Mouse (Mus musculus) heart, adult 11 months (tissue): Measurements from ENCODE around the gene Tmem233.
A peak's percentile ranks its signal among the peaks of the same experiment; 100 is the strongest.

Source experiments
- DNase-seq: peaks from one replicate; pipeline ENCODE4 v3.0.0; 2022

Gene Tmem233

GRCm38 (mm10) chr5:116083081-116083480 is at the start of gene Tmem233:
Tmem233 (minus strand) TSS chr5:116083244.
- DNase-seq, result peak; percentile 72

- DNase-seq, result peak; percentile 95
Observed at GRCm38 (mm10) chr5:116123344-116123743, 40.3 kb upstream of the Tmem233 start.

- DNase-seq, result peak; percentile 87
Observed at GRCm38 (mm10) chr5:116116567-116116966, 33.5 kb upstream of the Tmem233 start.

- DNase-seq, result peak; percentile 61
Observed at GRCm38 (mm10) chr5:116116110-116116509, 33.1 kb upstream of the Tmem233 start.

- peak; percentile 29 for DNase-seq
Observed at GRCm38 (mm10) chr5:116115071-116115834, 32.2 kb upstream of the Tmem233 start.

- DNase-seq, result peak; percentile 76
Observed at GRCm38 (mm10) chr5:116108651-116109050, 25.6 kb upstream of the Tmem233 start.

GRCm38 (mm10) chr5:116084231-116084630 is 1.2 kb upstream of the Tmem233 start:
- peak; percentile 63 for DNase-seq

GRCm38 (mm10) chr5:116082241-116082900 is 673 bp downstream of the Tmem233 start:
- peak; percentile 79 for DNase-seq

- DNase-seq, result peak; percentile 18
Observed at GRCm38 (mm10) chr5:116081616-116082015, 1.4 kb downstream of the Tmem233 start.

GRCm38 (mm10) chr5:116080736-116081135 is 2.3 kb downstream of the Tmem233 start:
- DNase-seq, result peak; percentile 79

GRCm38 (mm10) chr5:116069618-116070017 is 13.4 kb downstream of the Tmem233 start:
- DNase-seq, result no peak

GRCm38 (mm10) chr5:116052826-116053225 is 30.2 kb downstream of the Tmem233 start:
- no peak for DNase-seq

GRCm38 (mm10) chr5:116052171-116052570 is 30.9 kb downstream of the Tmem233 start:
- no peak for DNase-seq

GRCm38 (mm10) chr5:116049821-116050220 is 33.2 kb downstream of the Tmem233 start:
- no peak for DNase-seq

GRCm38 (mm10) chr5:116048321-116048720 is 34.7 kb downstream of the Tmem233 start:
- DNase-seq, result no peak

GRCm38 (mm10) chr5:116046246-116046645 is 36.8 kb downstream of the Tmem233 start:
- no peak for DNase-seq

- no peak for DNase-seq
Observed at GRCm38 (mm10) chr5:116045581-116045980, 37.5 kb downstream of the Tmem233 start.

GRCm38 (mm10) chr5:116042241-116042640 is 40.8 kb downstream of the Tmem233 start:
- DNase-seq, result no peak

GRCm38 (mm10) chr5:116039706-116040105 is 43.3 kb downstream of the Tmem233 start:
- no peak for DNase-seq

- no peak for DNase-seq
Observed at GRCm38 (mm10) chr5:116037731-116038130, 45.3 kb downstream of the Tmem233 start.

- DNase-seq, result no peak
Observed at GRCm38 (mm10) chr5:116036465-116036864, 46.6 kb downstream of the Tmem233 start.

GRCm38 (mm10) chr5:116031190-116031577 is 51.9 kb downstream of the Tmem233 start:
- peak; percentile 90 for DNase-seq

GRCm38 (mm10) chr5:116030566-116031189 is 52.4 kb downstream of the Tmem233 start:
- DNase-seq, result peak; percentile 84

- DNase-seq, result no peak
Observed at GRCm38 (mm10) chr5:116029071-116029470, 54.0 kb downstream of the Tmem233 start.
